Mouse (Mus musculus) urinary bladder, postnatal 14 days (tissue): Measurements from ENCODE around the gene Adh1.

Source experiments
- DNase-seq: peaks from one replicate; pipeline ENCODE4 v3.0.0; 2021; ENCODE audit warnings: low spot score

Gene Adh1

DNA sequence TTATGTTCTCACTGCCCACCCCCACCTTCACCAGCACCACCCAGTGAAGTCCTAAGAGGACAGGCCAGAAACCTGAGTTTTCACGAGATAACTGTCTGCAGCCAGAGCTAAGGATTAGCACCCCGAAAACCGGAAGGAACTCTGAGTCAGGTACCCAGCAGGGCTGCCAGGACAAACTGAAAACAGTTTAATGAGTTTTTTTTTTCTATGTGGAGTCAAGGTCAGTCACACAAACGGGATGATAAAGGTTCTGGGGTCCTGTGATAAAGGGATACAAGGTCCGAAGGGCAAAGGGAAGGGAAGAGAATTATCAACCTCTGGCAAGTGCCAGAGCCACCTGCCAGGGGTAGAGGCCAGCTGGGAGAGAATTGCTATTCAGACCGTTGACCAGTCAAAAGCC lies 19.4 kb upstream of the Adh1 start:
- no peak for DNase-seq

DNA sequence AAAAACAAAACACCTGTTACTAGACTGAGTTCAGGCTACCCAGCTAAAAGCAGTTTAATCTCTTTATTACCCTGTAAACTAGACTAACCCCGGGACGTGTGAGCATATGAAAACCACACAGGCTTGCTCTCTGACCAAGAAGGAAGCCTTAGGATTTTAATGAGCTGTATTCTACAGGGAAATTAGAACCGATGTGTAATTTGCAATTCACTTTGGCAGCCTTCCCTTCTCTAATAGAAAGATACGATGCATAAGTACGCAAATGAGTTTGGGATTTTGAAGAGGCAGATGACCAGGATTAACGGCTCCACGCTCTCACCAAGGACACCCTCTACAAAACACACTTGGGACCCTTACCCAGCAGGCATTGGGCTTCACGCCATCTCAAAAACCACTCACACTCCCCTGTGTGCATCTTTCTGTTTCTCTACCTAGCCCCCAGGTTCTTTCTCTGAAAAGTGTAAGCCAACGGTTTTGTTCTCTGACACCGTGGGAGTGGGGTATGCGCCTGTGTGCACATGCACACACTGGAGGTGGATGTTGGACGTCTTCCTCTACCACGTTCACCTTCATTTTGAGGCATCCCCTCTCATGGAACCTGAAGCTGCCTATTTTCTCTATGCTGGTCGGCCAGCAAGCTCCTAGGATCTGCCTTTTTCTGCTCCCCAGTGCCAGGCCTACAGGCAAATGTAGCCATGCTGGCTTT lies 18.6 kb upstream of the Adh1 start:
- no peak for DNase-seq

DNA sequence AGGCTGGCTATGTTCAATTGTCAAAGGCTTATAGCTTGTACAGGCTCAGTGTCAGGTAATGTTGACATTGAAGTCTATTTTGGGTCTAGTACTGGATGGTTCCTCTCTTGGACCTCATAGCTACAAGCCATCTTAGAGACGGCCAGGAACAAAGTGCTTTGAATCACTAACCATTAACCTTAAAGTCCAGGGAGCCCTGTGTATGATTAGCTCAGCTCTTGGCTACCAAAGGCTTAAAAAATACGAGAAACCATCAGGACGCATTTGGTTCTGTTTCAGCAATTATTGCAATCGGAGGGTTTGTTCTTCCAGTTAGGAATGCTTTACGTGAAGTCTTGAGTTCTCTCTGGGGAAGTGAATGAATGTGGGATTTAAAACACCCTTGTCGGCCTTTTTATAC lies 17.9 kb upstream of the Adh1 start:
- DNase-seq = no peak

DNA sequence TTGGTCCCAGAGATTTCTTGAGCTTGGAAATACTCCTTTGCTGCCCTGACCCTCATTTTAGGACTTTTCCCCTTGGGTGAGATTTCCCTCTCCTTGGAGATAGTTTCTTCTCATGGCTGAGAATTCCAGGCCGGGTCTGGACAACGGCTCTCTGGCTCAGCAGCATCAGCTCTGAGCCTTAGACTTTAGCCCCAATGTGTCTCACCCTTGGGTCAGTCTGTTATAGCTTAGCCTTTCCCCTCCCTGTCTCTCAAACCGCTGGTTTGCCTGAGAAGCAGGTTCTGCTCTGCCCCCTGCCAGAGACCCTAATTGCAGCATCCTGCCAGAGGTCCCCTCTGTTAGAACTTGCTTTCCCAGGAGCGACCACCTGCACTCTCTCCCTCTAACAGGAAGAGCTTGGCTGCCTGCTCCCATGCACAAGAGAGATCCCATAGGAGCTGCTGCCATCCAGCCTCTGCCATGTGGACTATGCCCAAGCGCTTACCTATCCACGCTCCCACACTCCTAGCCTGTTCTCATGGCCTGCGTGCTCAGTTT lies 16.4 kb upstream of the Adh1 start:
- DNase-seq = no peak

DNA sequence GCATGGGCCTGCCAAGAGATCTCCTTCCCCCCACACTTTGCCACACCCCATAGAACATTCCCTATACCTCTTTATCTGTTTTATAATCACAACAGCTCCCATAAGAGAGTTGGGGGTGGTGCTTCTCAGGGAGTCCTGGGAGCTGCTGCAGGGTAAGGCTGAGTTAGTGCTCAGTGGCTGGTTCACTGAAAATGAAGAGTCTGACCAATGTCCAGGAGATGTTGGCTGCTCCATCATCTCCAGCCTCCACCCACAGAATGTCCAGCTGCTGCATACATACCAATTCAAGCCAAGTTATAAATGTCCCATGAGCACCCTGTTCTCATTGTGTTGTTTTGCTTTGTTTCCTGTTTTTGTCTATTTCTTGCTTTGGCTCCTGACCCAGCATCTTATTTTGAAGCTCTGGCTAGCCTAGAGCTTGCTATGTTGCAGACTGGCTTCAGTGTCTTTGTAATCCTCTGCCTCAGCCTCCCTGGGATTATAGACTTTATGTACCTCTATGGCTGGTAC lies 14.2 kb upstream of the Adh1 start:
- no peak for DNase-seq

DNA sequence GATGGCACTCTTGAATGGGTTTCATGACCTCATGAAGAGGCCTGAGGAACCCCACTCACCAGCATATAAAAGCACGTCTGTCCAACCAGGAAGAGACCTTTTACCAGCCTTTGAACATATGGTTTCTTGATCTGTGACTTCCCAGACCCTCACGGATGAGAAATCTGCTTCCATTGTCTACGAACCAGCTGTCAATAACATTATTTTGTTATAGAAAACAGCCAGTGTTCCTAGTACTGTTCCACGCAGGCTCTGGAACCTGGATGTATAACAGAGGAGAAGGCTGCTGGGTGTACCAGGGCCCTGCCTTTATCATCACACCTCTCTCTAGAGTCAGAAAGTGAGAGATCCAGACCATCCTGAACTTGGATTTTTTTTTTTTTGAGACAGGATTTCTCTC lies 13.6 kb upstream of the Adh1 start:
- no peak for DNase-seq

DNA sequence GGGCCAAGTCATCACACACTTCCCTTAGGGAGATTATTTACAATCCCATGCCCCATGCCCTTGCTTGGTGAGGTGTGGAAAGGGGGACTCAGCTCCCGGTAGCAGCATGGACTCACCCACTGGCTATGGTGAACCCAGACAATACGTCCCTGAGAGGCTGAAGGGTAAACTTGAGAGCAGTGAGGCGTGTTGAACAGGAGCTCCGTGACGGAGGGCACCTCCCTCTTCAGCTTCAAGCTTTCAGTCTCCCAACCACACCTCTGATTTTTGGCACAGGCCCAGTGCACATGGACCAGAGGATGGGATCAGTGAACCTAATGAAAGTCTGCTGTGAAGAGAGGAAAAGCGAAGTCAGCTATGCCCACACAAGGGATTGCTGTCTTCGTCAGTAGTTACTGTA lies 12.8 kb upstream of the Adh1 start:
- DNase-seq = peak; percentile 37

DNA sequence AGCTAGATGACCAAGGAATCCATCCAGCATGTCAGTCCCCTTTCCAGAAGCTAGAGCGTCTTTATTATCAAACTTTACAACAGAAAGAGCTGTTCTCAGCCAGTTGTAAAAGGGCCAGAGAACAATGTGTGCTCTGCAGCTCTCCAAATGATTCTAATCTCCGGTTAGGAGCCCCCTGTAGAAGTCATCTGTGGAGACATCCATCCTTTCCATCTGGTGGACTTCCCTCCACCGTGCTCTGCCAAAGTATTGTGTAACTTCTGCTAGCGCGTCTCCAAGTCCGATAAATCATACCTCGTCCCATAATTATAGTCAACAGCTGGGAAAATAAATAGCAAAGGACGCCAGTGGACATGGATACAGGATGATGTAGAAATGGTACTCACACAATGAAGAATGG lies 12.0 kb upstream of the Adh1 start:
- peak; percentile 63 for DNase-seq

DNA sequence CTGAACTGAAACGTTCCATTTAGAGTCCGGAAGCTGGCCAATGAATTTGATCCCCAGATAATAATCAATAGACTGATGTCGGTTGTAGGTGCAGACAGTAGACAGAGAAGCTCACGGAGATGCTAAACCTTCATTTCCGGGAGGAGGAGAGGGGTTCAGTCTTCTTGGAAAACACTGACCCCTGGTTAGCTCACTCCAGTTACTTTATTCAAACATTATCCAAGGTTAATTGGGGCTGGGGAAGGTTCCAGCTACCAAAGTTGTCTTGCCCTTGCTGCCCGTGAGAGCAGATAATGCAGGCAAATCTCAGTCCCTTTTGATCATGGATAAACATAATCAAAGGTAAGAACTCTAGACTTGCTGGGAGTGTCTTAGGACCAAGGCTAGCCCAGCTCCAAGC lies 9.6 kb upstream of the Adh1 start:
- no peak for DNase-seq

DNA sequence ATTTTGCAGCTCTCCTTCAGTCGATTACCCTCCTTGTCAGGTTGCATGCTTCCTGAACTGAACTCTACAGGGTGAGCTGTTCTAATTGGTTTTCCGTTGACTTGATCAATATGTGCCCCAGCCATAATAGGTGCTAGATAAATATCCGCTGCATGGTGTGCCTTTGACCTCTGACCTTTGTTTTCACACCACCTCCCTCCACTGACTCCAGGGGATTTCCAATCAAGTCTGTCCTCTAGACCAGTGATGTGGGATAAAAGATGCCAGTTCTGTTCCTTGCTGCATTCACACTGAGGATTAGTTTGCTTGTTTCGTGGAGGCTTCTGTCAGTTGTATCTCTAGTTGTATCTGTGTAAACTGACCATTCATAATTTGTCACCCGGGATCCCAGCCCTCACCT lies 6.6 kb upstream of the Adh1 start:
- no peak for DNase-seq

DNA sequence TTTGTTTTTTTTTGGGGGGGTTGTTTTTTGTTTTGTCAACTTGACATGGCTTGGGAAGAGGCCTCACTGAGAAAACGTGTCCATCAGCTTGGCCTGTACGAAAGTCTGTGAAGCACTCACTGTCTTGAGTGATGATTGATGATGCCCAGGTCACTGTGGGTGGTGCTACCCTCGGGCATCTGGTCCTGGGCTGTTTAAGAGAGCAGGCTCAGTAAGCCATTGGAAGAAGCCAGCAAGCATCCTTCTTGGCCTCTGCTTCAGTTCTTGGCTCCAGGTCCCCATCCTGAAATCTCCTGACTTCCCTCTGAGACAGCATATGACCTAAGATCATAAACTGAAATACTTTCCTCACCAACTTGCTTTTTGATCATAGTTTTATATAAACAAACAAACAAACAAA lies 5.4 kb upstream of the Adh1 start:
- peak; percentile 48 for DNase-seq

DNA sequence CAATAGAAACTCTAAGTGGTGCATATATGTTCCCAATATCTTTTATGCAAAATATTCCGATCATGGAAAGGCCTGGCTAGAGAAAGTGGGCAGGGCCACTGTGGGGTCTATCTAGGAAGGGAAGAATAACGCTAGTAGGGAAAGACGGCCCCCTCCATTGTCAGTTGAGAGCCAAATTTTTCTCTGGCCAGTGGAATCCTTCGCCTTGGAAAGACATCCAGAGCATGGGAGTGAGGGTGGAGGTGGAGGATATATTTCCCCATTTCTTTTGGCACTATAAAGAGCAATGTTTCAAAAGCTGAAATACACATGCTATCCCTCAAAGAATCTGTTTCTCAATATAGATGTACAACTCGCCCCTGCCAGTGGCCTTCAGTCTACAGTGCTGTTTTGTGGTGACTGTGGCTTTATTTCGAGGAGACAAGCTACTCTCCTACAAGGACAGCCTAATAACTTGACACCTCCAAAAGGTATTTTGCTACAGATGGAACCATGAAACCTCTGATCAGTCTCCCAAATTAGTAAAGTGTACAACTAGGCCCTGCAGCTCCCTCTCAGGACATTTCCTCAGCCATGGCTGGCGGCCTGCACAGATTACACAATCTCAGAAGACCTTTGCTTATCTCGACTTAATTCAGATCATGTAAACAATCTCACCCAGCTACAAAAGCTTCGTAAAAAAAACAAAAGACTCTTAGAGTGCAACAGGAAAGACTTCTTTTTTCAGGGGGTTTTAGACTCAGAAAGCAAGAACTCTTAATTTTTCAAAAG lies 4.8 kb upstream of the Adh1 start:
- DNase-seq = peak; percentile 61

DNA sequence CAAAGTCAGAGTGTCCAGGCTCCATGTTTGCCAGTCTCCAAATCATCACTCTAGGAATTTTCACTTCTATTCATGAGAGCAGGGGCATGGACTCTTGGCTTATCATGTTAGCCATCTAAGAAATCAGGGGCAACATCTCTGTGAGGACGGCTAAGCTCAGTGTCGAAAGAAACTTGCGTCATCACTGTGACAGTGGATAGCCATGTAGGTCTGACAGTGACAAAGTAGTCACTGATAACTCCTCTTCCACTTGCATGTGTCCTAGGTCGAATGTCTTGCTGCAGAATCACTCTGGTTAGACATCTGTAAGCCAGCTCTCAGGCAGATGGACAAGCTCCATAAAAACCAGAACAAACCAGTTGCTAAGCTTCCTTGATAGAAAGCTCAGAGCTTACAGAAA lies 1.8 kb downstream of the Adh1 start:
- no peak for DNase-seq

DNA sequence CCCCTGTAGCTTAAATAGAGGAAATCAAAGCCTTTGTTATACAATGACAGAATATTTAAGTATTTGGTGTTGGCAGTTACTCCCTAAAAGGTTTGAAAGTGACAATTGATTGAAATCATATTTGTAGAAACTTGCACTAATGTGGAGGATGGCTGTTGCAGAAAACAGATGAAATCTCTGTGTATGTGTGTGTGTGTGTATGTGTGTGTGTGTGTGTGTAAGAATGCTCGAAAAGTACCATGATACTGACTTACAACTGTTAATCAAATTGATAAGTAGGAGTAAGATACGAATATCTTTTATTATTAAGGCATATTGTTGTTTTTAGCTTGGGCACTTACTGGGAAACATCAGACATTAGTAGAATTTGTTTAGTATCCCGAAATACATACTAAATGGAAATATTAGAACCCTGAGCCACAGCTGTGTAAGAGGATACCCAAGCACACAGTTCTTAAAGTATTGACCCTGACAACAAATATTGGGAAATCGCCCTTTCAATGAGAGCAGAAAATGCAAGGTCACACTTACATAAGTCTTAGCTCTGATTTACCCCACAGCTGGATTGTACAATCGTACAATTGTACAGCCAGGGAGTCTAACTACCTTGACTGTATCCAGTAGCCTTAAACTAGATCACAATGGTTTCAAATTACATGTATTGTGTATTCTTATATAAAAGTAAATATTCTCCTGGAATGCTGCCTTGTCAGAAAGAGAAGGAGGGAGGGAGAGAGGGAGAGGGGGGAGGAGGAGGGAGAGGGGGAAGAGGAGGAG lies 2.6 kb downstream of the Adh1 start:
- no peak for DNase-seq

DNA sequence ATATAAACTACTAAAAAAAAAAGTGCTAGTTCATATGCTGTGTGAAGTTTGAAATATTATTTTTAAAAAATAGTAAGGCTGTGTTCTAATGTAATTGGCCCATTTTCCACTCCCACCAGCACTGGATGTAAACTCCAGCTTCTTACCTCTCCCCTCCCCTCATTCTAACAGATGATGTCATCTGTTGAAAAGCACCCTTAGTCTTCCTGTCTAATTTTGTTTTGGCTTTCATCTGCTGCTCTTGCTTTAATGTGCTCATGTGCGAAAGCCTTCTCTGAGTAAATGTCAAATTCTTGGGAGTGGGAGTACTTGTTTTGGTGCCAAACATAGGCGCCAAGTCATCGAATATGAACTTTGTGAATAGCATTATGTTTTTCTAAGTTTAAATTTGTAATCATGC lies 3.9 kb downstream of the Adh1 start:
- no peak for DNase-seq

DNA sequence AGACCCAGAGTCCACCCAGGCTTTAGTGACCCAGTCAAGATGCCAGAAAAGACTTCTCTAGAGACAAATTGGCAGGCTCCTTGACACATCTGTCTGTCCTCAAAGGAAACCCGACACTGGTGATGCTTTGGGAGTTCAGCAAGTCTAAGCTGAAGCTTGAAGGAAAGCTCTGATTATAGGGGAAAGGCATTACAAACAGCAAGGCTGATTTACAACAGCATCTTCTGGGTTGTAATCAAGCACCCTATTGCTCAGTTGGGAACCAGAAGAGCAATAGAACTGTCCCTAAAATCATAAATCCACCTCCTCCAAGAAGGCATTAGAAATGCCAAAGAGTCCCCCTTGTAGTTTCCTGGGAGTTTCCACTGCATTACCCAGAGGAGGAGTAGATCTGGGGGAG lies 9.7 kb downstream of the Adh1 start:
- DNase-seq = peak; percentile 18

DNA sequence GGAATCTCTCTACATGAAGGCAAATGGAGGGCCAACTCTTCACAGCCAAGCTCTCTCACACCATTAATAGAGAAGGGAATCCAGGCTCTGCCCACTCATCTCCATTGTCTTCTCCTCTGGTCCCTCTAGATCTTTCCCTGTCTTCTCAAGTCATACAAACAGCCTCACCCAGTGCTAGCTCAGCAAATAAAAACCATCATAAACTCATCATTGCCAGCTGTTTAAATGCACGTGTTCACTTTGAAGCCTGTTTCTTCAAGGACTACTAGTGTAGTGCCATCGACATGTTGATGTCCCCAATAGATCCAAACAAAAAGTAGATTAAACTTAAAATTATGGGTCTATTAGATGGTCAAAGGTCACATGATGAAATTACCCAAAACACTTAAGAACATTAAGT lies 10.5 kb downstream of the Adh1 start:
- no peak for DNase-seq

DNA sequence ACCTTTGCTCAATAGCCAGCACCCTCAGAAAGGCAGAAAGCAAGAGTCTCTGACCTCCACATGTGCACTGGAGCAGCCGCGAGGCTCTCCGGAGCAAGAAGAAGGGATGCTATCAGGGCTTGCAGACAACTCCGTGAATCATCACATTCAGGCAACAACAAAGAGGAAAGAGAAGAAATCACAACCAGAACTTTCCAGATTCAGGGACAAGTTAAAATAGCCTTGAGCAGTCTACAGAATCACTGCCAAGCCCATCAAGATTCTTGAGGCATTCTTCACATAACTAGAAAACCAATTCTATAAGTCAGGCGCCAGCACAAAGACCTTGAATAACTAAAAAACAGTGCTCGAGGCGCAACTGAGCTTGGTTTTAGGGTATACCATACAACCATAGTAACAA lies 12.3 kb downstream of the Adh1 start:
- no peak for DNase-seq

DNA sequence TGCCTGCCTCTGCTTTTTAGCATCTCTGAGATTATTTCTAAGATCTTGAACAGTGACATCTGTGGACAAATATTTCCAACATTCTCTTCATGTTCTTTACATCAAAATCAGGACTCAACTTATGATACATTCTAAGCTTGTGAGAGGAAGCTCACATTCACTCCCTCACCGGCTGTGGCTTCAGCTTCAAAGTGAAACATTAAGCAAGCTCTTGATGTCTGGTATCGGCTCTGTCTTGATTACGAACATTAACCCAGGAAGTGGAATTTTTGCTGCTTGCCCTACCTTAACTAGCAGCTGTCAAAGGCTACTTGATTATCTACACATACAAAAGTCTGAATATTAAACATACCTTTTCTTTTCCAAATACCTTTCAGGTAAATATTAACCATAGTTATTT lies 14.3 kb downstream of the Adh1 start:
- no peak for DNase-seq

DNA sequence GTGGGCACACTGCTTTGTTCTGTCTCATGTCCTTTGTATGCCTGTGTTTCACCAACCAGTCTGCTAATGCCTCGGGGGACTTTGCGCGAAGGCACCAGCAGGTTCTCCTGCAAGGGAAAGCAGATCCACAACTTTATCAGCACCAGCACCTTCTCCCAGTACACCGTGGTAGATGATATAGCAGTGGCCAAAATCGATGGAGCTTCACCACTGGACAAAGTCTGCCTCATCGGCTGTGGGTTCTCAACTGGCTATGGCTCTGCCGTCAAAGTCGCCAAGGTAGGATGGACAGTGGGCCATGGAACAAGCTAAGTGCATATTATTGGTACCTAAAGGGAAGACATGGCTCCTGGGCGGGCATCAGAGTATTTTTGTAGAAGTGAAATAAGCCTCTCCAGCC lies 21.8 kb downstream of the Adh1 start:
- no peak for DNase-seq

DNA sequence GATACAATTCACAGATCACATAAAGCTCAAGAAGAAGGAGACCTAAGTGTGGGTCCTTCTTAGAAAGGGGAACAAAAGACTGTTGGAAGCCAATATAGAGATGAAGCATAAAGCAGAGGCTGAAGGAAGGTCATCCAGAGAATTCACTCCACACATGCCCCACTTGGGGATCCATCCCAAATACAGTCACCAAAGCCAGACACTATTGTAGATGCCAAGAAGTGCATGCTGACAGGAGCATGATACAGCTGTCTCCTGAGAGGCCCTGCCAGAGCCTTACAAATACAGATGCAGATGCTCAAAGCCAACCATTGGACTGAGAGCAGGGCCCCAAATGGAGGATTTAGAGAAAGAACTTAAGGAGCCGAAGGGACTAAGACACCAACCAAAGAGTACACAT lies 23.0 kb downstream of the Adh1 start:
- no peak for DNase-seq

DNA sequence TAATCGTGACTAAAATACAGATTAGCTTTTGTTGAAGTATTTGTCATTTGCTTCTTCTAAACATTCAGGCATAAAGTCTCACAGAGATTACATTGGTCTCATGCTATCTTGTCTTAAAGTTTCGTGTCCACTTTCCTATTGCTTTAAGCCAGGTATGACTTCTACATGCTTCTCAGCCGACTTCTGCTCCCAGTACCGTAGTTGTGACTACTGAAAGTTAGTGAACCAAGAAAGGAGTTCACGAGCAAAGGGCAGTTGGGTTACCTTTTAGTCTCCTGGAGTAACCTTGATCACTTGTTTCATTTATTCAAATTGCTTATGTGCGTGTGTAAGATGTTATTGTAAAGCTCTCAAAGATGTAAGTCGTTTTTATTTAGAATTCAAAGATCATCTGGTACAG lies 25.2 kb downstream of the Adh1 start:
- DNase-seq = no peak

DNA sequence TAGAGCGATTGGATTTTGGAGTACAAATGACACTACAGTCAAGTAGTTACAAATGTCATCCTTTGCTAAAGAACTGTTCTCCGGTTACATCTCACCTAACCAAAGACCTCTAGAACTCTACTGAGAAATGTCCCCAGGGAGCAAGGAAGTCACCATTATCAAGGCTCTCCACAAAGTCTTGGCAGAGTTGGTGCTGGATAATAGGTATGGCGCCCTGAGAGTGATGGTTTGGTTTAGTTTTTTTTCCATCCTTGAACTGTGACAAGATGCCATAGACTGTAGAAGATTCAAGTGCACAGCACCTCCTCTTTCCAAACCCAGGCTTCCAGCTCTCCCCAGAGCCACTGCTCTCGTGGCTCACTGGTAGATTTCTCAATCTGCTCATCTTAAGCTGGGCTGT lies 26.9 kb downstream of the Adh1 start:
- DNase-seq = no peak
